Mouse (Mus musculus) cerebellum, postnatal 10 days (tissue): ENCODE measurements at regions not wholly inside any gene's neighbourhood (a gene's known extent, or its start where the extent isn't known, plus 50 kb on each side); places are given as distances from the start of the nearest gene placed in this dataset.

Source experiments
- DNase-seq, 2 experiments: peaks; one replicate each; pipeline ENCODE4 v3.0.0; 2021; ENCODE audit warnings: mixed read lengths in 2 of 2

GRCm38 (mm10) chr5:64749415-64750166 is 53.6 kb upstream of the Klf3 start:
- no peak for DNase-seq

DNA sequence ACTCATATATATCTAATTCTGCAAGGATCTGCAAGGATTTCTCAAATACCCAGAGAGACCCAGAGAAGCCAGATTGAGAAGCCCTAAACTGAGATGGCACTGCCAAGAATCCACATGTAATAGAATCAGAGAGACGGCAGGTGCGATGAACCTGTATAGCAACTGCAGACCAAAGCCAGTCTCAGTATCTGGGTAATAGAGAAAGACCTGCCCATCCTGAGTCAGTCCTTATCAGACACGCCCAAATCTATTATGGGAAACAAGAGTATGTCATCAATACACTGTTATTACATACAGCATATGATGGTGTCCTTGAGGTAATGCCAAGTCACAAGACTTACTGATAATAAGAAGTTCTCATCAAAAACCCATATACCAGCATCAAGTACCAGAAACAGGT is 52.8 kb upstream of the Klf3 start:
- DNase-seq, result no peak

DNA sequence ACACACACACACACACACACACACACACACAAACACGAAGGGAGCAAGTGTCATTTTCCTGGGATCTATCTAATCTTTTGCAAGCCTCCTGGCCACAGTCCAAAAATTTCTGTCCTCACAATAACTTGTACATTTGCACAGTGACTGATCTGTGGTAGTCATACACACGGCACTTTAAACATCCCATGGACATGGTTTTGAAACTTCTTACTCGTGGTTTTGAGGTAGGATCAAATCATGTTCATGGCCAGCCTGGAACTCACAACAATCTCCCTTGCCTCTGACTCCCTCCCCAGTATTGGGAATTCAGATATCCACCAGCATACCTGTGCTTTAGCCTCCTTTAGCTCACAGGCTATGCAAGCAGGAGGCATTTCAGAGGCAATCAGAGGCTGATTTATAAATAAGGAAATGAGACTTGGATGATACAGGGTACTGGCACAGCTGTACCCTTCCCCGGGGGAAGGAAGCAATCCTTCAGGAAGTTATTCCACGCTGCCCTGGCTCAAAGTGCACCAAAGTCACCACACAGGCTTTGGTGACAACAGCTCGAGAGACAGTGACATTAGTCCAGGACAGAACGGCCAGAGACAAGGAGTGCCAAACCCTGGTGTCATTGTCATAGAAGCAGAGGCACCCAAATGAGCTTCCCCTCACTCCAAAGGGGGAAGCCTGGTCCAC is 52.1 kb upstream of the Klf3 start:
- DNase-seq, result peak in 1 of 2 experiments; percentile 23

DNA sequence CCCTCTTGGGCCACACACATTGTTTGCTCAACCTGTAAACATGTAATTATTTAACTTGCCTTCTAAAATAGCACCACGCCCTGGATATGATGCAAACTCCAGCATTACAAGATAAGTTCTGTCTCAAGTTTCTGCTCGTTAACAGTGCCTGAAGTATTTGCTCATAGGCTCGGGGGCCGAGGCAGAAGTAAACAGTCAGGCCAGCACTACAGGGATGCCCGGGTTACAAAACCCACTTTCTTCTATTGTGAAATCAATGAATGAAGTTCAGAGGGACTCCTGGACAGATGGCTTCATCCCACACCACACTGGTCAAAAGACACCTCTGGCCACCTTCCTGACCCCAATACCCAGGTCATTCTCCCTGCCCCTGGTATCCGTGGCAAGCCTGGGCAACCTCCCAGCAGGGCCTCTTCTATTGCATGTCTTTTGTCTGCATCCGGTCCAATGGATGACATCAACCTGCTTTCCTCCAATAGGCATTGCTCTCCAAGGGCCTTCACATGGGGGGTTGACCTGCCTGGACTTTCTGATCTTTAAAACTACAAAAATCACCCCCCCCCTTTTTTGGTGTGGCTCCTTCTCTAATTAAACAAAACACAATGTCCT is 49.9 kb upstream of the Klf3 start:
- DNase-seq, result no peak
